Mouse (Mus musculus) small intestine, adult 2 months (tissue): ENCODE data around the gene Clcnkb.

ENCODE experiments used
- CTCF ChIP-seq: fragments of 200-500 bp; IDR thresholded peaks from 2 replicates; pipeline ENCODE4 v1.5.1; 2012; ENCODE audit warnings: low read depth, mild to moderate bottlenecking, control low read depth, inconsistent platforms, low read length, moderate library complexity, mixed read lengths; ENCODE audit not compliant: insufficient replicate concordance, insufficient read length; ENCODE audit errors: extremely low read depth
- POLR2A ChIP-seq: fragments of 200-500 bp; IDR thresholded peaks from 2 replicates; pipeline ENCODE4 v1.6.1; 2012; ENCODE audit warnings: low read depth, mild to moderate bottlenecking, control low read depth, inconsistent platforms, low read length, moderate library complexity

DNA sequence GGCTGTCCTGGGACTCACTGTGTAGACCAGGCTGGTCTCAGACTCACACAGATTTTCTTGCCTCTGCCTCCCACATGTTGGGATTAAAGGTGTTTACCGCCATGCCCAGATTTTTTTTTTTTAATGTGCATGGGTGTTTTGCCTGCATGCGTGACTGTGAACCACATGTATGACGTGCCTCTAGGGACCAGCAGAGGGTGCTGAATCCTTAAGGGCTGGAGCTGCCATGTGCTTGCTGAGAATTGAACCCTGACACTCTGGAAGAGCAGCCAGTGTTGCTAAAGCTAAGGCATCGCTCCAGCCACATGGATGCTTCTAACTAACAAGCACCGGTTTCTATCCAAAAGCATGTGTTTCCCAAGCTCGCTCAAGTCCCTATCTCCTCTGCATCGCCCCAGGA is 29.7 kb downstream of the Clcnkb start:
- no peak for TF ChIP-seq POLR2A
- no peak for TF ChIP-seq CTCF
